Mouse (Mus musculus): ENCODE measurements around the gene Afdn. TPM values are rescaled to one million over a fixed set of nuclear protein-coding genes. Genes with fewer than 3 reads are reported as not detected.
"Not testable (repeated sequence)": the region's sequence is repeated elsewhere in the genome, so short reads cannot be mapped to it uniquely, and the experiment has no call there.

Afdn gene
- polyA plus RNA-seq, 1 experiment from 2014 or later = 78.1 TPM

- H3K4me3 ChIP-seq (ENCODE audit: control insufficient read depth in 1 of 2, insufficient read depth in 1 of 2, low read depth in 1 of 2, low read length in 2 of 2); H3K36me3 ChIP-seq (ENCODE audit: control insufficient read depth, insufficient read depth, low read length); H3K4me1 ChIP-seq (ENCODE audit: control insufficient read depth in 2 of 2, insufficient read depth in 2 of 2, low read length in 2 of 2); ATAC-seq (ENCODE audit: insufficient number of reproducible peaks, insufficient read depth, low FRiP score, low read depth); H3K27ac ChIP-seq (replicated peaks in 1 of 2; ENCODE audit: control insufficient read depth in 1 of 2, insufficient read depth in 1 of 2, low read depth in 2 of 2, low read length in 2 of 2); H3K4me2 ChIP-seq (ENCODE audit: low read length); H3K9ac ChIP-seq (ENCODE audit: low read length); H3K27me3 ChIP-seq (ENCODE audit: control insufficient read depth, insufficient read depth, low read length); H3K9me3 ChIP-seq (ENCODE audit: control insufficient read depth, low read length): not testable (repeated sequence)
- WGBS = 70% methylated on average over 1 of the region's 2 CpGs
These were observed 187.7 kb downstream of the Afdn start, which contains the start of gene Gm7168 for GRCm38 (mm10) chr17:13948073-13948472. Gm7168 (plus strand) TSS chr17:13948373.

GRCm38 (mm10) chr17:13951570-13951969 lies 191.2 kb downstream of the Afdn start:
- WGBS = 96% methylated on average over 1 of the region's 1 CpGs
- not testable (repeated sequence) for ATAC-seq (ENCODE audit: insufficient number of reproducible peaks, insufficient read depth, low FRiP score, low read depth)

More at GRCm38 (mm10) chr17:13951570-13951969, 191.2 kb downstream of the Afdn start:
- not testable (repeated sequence) for H3K36me3 ChIP-seq (ENCODE audit: control insufficient read depth, insufficient read depth, low read length); H3K27me3 ChIP-seq (ENCODE audit: control insufficient read depth, insufficient read depth, low read length); H3K4me2 ChIP-seq (ENCODE audit: low read length); H3K4me1 ChIP-seq (ENCODE audit: control insufficient read depth in 2 of 2, insufficient read depth in 2 of 2, low read length in 2 of 2); H3K9me3 ChIP-seq (ENCODE audit: control insufficient read depth, low read length); H3K4me3 ChIP-seq (ENCODE audit: control insufficient read depth in 1 of 2, insufficient read depth in 1 of 2, low read depth in 1 of 2, low read length in 2 of 2); H3K9ac ChIP-seq (ENCODE audit: low read length); H3K27ac ChIP-seq (replicated peaks in 1 of 2; ENCODE audit: control insufficient read depth in 1 of 2, insufficient read depth in 1 of 2, low read depth in 2 of 2, low read length in 2 of 2)

Other genes with a start within 250 kb of the Afdn start
- 5.0 and 6.0 TPM in 2 replicates for gene Tcte2, start 1.3 kb downstream of the Afdn start, polyA plus RNA-seq (2014; fragmentation: Nextera tagmentation; extraction: Ambion mirVana)
- not detected in 2 replicates for gene Gm7168, start 187.8 kb downstream of the Afdn start, polyA plus RNA-seq (2014; fragmentation: Nextera tagmentation; extraction: Ambion mirVana)
- gene Gm7356, start 243.2 kb downstream of the Afdn start, polyA plus RNA-seq (2014; fragmentation: Nextera tagmentation; extraction: Ambion mirVana) = not detected in 2 replicates